Mouse (Mus musculus): ENCODE measurements around the gene Ppfia1. TPM values are rescaled to one million over a fixed set of nuclear protein-coding genes. Genes with fewer than 3 reads are reported as not detected.

Ppfia1 gene
- polyA plus RNA-seq, 1 experiment from 2014 or later: 32.1 TPM

DNA sequence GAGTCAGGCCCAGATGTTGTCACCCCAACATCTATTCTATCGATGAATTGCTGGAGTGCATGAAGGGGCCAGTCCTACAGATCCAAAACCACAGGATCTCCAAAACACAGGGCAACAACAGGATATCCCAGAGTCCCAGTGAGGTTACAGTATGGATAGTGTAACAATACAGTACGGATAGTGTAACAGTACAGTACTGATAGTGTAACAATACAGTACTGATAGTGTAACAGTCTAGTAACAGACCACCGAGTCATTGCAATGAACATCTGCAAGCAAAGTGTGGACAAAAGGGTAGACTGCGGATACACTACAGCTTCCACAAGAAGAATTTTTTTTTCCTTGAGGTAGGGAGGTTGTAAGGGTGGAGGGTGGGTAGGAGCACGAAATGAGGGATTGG lies 12.2 kb downstream of the Ppfia1 start:
- H3K27ac ChIP-seq: no peak overlapping the region
- no peak overlapping the region for H3K4me3 ChIP-seq (replicated peaks)
- H3K9ac ChIP-seq (replicated peaks): no peak overlapping the region
- H3K36me3 ChIP-seq: no peaks in the 10 kb centered on the region
- H3K4me1 ChIP-seq (replicated peaks): peaks cover 25% of the 10 kb centered on the region
- no peaks in the 10 kb centered on the region for H3K9me3 ChIP-seq
- H3K27me3 ChIP-seq: no peaks in the 10 kb centered on the region
- ATAC-seq: no peak
- 97% methylated on average over 5 of the region's 5 CpGs for WGBS
- H3K4me2 ChIP-seq (replicated peaks): no peak overlapping the region

DNA sequence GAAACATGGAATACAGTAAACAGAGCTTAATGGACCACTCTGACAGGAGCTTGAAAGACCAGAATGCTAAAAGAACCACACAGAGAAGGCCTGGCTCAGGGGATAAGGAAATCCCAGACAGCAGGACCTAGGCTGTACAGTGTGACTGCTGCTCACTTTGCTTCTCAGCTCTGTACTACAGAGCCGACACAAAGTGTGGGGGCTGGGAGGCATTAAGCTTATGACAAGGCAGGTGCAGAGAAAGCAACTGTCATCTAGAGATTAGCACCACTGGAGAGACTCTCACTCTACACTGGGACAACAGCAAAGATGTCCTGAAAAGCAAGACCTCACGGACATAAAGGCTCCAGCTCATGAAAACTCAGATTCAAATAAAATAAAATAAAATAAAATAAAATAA lies 14.4 kb downstream of the Ppfia1 start:
- Histone ChIP-seq H3K4me1 (replicated peaks) (peaks cover 14% of the 10 kb centered on the region), H3K27ac (no peak overlapping the region), H3K4me3 (replicated peaks) (no peak overlapping the region), H3K9ac (replicated peaks) (no peak overlapping the region), H3K36me3 (no peaks in the 10 kb centered on the region), H3K9me3 (no peaks in the 10 kb centered on the region), H3K27me3 (no peaks in the 10 kb centered on the region), H3K4me2 (replicated peaks) (no peak overlapping the region)
- ATAC-seq: no peak
- WGBS: 71% methylated on average over 2 of the region's 2 CpGs

DNA sequence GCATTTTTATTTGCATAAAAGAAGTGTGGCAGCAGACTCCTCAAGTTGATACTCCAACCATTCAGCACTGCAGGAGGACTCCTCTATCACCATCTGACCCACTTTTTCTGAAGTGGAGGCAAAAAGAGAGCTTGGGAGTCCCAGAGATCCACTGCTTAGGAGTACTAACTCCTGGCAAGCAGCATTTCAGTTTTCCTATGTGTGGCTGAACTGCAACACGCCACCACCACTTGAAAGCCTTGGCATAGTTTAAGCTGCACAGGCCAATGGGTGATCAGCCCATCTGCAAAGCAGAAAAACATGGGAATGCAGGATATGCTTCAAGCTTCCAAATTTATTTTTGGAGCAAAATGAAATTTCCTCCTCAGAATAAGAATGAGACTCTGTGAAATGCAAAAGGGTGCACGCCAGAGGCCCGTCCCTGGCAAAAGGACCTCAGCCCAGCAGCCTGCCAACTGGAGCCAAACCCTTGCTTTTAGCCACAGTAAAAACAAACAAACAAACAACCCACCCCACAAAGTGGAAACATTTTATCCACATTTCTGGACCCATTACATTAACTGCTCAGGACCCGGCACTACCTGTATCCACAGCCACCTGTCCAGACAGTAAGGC lies 15.4 kb downstream of the Ppfia1 start:
- Histone ChIP-seq H3K4me1 (replicated peaks) (peaks cover 14% of the 10 kb centered on the region), H3K27me3 (no peaks in the 10 kb centered on the region), H3K36me3 (no peaks in the 10 kb centered on the region), H3K27ac (no peak overlapping the region), H3K9ac (replicated peaks) (no peak overlapping the region), H3K9me3 (no peaks in the 10 kb centered on the region), H3K4me2 (replicated peaks) (no peak overlapping the region), H3K4me3 (replicated peaks) (no peak overlapping the region)
- no peak for ATAC-seq
- 89% methylated on average over 4 of the region's 4 CpGs for WGBS

DNA sequence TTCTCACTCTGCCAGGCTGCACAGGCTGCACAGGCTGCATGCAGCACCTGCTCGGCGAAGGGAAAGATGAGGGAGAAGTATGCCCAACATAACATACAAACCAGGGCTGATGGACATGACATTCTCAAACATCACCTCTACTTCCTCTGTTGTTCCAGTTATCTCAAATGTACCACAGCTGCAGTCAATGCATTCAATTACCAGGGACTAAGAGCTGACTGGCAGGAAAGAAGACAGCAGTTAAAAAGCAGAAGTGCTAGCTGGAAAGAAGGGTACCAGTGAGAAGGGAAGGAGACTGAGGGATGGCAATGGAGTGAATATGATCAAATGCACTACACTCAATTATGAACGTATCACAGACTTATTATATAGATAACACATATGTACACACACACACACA lies 17.2 kb downstream of the Ppfia1 start:
- 97% methylated on average over 3 of the region's 3 CpGs for whole genome bisulfite sequencing
- H3K4me3 ChIP-seq (replicated peaks): no peak overlapping the region
- no peak overlapping the region for H3K27ac ChIP-seq
- ATAC-seq: no peak
- H3K4me2 ChIP-seq (replicated peaks): no peak overlapping the region
- H3K9me3 ChIP-seq: no peaks in the 10 kb centered on the region
- H3K27me3 ChIP-seq: no peaks in the 10 kb centered on the region
- H3K36me3 ChIP-seq: no peaks in the 10 kb centered on the region
- H3K4me1 ChIP-seq (replicated peaks): peaks cover 25% of the 10 kb centered on the region
- H3K9ac ChIP-seq (replicated peaks): no peak overlapping the region

DNA sequence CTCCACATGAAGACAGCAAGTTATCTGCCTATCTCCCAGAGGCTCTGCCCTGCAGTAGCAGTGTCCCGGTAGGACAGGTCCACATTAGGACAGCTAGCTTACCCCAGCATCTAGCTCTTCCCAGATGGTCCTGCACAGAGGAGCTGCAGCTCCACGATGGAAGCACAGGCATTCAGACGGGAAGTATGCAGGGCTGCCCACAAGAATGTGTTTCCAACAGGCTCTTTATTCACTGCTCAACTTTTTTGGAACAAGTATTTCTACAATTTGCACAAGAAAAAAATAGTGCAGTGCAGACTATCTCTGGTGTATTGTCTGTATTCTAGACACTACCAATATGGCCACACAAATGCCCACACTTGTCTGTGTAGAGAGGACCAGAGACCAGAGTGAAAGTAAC lies 18.8 kb downstream of the Ppfia1 start:
- Histone ChIP-seq H3K36me3 (no peaks in the 10 kb centered on the region), H3K27me3 (no peaks in the 10 kb centered on the region), H3K27ac (no peak overlapping the region), H3K9me3 (no peaks in the 10 kb centered on the region), H3K4me1 (replicated peaks) (peaks cover 25% of the 10 kb centered on the region), H3K4me2 (replicated peaks) (no peak overlapping the region), H3K9ac (replicated peaks) (no peak overlapping the region), H3K4me3 (replicated peaks) (no peak overlapping the region)
- ATAC-seq: no peak
- 79% methylated on average over 3 of the region's 3 CpGs for WGBS

DNA sequence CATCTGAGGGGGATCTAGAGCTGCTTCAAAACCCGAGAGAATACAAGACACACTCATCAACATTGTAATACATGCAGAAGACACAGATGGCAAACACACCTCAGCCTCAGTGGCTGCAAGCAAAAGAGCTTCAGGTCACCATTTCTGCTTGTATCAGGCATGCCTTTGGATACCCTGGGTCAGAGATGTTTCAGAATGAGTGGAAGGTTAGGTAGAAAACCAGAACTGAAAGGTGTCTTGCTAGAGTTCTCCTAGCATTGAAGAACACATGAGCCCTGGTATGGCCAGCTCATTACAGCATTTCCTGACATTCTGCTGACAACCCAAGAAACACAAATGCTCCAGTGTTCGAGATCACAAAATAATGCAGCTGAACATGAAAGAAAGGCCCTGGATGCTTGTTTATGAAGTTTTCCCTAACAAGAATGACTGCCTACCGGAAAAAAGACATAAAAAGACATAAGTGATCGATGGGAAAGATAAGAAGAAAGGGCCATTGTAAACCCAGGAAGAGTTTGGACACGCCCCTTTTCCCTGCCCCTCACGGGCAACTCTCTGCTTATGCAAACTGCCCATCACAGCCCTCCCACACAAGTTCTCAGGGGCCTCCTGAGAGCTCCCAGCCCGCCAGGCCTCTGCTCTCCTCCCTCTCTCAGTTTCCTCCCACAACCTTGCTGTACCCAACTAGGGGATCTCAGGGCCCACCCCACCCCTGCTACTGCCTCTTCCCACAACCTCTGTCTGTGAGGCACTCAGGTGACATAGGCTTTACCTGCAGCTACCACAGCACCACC lies 21.7 kb downstream of the Ppfia1 start:
- no peaks in the 10 kb centered on the region for H3K9me3 ChIP-seq
- no peaks in the 10 kb centered on the region for H3K27me3 ChIP-seq
- ATAC-seq: no peak
- no peak overlapping the region for H3K4me3 ChIP-seq (replicated peaks)
- 55% methylated on average over 7 of the region's 7 CpGs for WGBS
- no peak overlapping the region for H3K4me2 ChIP-seq (replicated peaks)
- no peak overlapping the region for H3K9ac ChIP-seq (replicated peaks)
- peaks cover 11% of the 10 kb centered on the region for H3K4me1 ChIP-seq (replicated peaks)
- no peaks in the 10 kb centered on the region for H3K36me3 ChIP-seq
- H3K27ac ChIP-seq: no peak overlapping the region

DNA sequence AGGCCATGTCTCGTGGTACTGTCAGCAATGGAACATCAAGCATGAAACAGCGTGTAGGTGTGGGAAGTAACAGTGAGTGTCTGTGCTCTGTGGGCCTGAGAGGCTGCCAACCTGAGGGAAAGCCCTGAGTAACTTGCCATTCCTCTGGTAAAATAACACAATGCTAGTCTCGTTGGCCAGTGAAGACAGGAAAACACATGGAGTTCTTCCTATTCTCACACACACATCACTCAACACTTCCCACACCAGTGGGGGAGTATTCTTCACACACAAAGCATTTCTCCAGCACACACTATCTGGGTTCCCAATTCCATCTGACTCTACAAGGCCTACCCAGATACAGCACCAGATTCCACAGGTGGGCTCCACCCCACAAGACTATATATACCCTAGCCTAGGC lies 23.7 kb downstream of the Ppfia1 start:
- H3K4me3 ChIP-seq (replicated peaks): no peak overlapping the region
- no peak overlapping the region for H3K9ac ChIP-seq (replicated peaks)
- no peak overlapping the region for H3K4me2 ChIP-seq (replicated peaks)
- no peak for ATAC-seq
- H3K9me3 ChIP-seq: no peaks in the 10 kb centered on the region
- no peaks in the 10 kb centered on the region for H3K36me3 ChIP-seq
- H3K27ac ChIP-seq: no peak overlapping the region
- no peaks in the 10 kb centered on the region for H3K27me3 ChIP-seq
- H3K4me1 ChIP-seq (replicated peaks): peaks cover 11% of the 10 kb centered on the region
- WGBS: 92% methylated on average over 3 of the region's 3 CpGs

DNA sequence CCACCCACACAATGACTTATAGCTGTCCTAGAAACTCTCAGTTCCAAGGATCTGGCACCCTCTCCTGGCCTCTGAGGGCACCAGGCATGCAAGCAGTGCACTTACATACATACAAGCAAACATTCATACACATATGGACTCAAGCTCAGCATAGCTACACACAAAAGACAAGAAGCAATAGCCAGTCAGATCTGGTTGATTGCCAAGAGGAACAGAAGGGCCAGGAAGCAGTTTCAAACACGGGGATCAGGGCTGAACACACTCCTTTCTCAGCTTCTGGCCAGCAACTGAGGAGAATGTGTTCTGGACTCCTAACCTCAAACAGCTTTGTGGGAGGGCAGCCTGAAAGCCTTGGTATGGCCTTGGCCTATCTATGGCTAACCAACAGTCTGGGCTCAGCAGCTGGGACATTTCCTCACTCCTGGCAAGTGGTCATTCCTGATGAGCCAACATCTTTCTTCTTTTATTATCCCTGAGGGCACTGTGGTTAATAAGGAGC lies 25.8 kb downstream of the Ppfia1 start:
- Histone ChIP-seq H3K4me3 (replicated peaks) (no peak overlapping the region), H3K4me2 (replicated peaks) (no peak overlapping the region), H3K27me3 (no peaks in the 10 kb centered on the region), H3K27ac (no peak overlapping the region), H3K36me3 (no peaks in the 10 kb centered on the region), H3K9ac (replicated peaks) (no peak overlapping the region), H3K4me1 (replicated peaks) (peaks cover 11% of the 10 kb centered on the region), H3K9me3 (no peaks in the 10 kb centered on the region)
- 73% methylated on average over 1 of the region's 1 CpGs for WGBS
- no peak for ATAC-seq

DNA sequence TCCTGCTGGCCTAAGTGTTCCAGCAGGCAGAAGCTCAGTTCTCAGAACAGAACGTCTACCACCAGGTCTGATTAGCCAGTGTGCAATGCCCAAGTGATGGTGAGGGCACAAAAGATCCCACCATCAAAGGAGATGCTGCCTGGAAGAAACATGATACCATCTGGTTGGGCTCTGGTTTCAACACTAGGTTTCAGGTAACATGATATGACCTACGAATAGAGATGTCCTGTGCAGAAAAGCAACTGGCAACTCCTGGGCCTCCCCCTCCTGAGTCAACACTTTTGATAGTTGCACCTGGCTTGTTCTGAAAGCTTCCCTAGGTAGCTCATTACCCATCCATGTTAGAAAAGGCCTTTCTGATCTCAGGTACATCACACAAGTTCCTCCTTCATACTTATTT lies 26.9 kb downstream of the Ppfia1 start:
- ATAC-seq: no peak
- WGBS: 68% methylated on average over 2 of the region's 2 CpGs
- Histone ChIP-seq H3K4me3 (replicated peaks) (no peak overlapping the region), H3K27ac (no peak overlapping the region), H3K27me3 (no peaks in the 10 kb centered on the region), H3K4me1 (replicated peaks) (peaks cover 2% of the 10 kb centered on the region; the same call in 1 of the 2 replicates), H3K9me3 (no peaks in the 10 kb centered on the region), H3K9ac (replicated peaks) (no peak overlapping the region), H3K4me2 (replicated peaks) (no peak overlapping the region), H3K36me3 (no peaks in the 10 kb centered on the region)

DNA sequence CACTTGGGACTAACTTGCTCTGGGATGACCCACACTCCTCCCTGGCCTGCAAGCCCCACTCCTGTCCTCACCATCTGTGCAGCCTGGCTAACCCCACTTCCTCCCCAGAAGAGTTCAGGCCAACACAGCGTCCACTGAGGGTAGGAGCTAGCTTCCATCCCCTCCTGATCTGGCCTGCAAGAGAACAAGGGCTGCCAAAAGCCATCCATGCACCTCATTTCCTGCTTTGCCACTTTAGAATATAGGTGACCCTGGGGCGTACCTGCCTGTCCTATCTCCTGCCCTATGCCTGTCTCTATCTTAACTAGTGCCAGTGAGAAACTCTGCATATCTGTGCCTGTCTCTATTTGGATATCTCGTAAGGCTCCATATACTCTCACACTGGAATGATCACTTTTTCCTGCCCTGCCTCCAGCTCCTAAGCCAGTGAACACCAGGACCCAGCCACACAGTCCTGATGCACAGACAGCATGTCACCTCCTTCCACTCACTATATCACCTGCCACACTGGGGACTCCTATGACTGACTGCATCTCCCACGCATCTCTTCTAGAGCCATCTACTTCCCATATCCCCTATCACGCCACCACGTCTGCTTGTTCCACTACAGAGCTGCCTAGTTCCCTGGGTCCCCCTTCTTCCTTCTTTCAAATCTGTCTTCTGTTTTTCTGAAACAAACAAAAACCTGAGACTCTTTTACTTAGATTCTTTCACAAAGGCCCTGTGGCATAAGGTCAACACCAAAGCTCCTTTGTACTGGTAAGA lies 28.9 kb downstream of the Ppfia1 start:
- Histone ChIP-seq H3K27ac (no peak overlapping the region), H3K27me3 (no peaks in the 10 kb centered on the region), H3K4me1 (replicated peaks) (no peaks in the 10 kb centered on the region), H3K9ac (replicated peaks) (no peak overlapping the region), H3K36me3 (peaks cover 12% of the 10 kb centered on the region), H3K4me3 (replicated peaks) (no peak overlapping the region), H3K4me2 (replicated peaks) (no peak overlapping the region), H3K9me3 (no peaks in the 10 kb centered on the region)
- 85% methylated on average over 6 of the region's 6 CpGs for WGBS
- ATAC-seq: no peak

DNA sequence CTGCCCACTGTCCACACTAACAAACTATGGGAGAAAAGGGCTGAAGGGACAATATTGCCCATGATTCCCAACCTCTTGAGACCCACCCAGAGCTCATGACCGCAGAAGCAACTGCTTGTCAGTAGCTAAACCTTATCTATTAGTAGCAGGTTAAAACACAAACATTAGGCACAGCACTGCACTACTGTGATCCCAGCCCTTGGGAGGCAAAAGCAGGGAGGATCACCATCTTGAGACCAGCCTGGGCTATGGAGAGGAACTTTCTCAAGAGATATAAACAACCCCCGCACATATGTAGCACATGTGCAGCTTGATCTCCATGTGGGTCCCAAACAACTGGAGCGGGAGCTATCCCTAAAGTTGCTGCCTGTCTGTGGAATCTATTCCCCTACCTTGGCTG lies 30.1 kb downstream of the Ppfia1 start:
- H3K27me3 ChIP-seq: no peaks in the 10 kb centered on the region
- no peak overlapping the region for H3K27ac ChIP-seq
- H3K4me3 ChIP-seq (replicated peaks): no peak overlapping the region
- WGBS: 94% methylated on average over 3 of the region's 3 CpGs
- no peak overlapping the region for H3K9ac ChIP-seq (replicated peaks)
- no peaks in the 10 kb centered on the region for H3K9me3 ChIP-seq
- ATAC-seq: no peak
- peaks cover 24% of the 10 kb centered on the region for H3K36me3 ChIP-seq
- no peaks in the 10 kb centered on the region for H3K4me1 ChIP-seq (replicated peaks)
- H3K4me2 ChIP-seq (replicated peaks): no peak overlapping the region

DNA sequence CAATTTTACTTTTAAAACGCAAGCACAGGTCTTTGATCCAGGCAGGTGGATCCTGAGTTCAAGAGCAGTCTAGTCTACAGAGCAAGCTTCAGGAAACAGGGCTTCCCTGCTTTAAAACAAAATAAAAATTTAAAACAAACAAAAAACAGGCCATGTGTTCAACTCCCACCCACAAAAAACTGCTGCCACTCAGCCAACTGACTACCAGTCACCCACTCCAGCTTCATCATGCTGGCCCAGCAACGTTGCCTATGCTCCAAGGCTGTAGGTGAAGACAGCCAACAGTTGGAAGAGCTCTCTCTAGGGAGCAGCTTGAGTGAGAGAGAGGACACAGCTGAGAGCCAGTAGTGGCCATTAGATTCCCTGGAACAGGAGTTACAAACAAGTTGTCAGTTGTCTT lies 31.6 kb downstream of the Ppfia1 start:
- H3K9me3 ChIP-seq: no peaks in the 10 kb centered on the region
- no peak overlapping the region for H3K9ac ChIP-seq (replicated peaks)
- H3K27me3 ChIP-seq: no peaks in the 10 kb centered on the region
- H3K4me1 ChIP-seq (replicated peaks): no peaks in the 10 kb centered on the region
- ATAC-seq: no peak
- WGBS: 95% methylated on average over 2 of the region's 2 CpGs
- H3K27ac ChIP-seq: no peak overlapping the region
- no peak overlapping the region for H3K4me3 ChIP-seq (replicated peaks)
- H3K4me2 ChIP-seq (replicated peaks): no peak overlapping the region
- H3K36me3 ChIP-seq: peaks cover 33% of the 10 kb centered on the region
